In the genomic region with DNA sequence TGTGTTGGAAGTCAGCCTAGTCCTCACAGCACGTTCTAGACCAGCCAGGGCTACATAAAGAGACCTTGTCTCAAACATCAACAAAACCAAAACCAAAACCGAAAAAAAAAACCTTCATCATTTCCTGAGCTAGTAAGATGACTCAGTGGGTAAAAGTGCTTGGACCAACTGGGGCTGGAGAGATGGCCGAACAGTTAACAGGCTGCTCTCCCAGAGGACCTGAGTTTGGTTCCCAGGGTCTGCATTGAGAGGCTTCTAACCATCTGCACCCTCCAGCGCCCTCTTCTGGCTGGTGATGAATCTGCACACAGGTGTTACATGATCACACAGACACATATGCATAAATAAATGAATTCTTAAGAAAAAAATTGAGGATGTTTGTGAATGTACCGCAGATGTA, we compare ENCODE assay signal across 10 mouse cellular contexts. TPM values are rescaled to one million over a fixed set of nuclear protein-coding genes. Genes with fewer than 3 reads are reported as not detected.
DNase-seq lines count a peak whose midpoint lies in the region; ATAC-seq and TF ChIP-seq lines count a peak whose summit lies in the region.
"Had no signal": no experiment of that assay in that cellular context is flagged by ENCODE, and none has a peak within 500 bp of the region (broad histone marks: within the 10 kb centered on the region; RNA-seq: fewer than 3 reads in every experiment).

No protein-coding gene starts in this region.

- intact Hi-C loops in left cerebral cortex, postnatal 14 days (cut with DNase I) = no loop called here

- no peak for TF ChIP-seq POLR2A in liver, adult 2 months (IDR thresholded peaks at IDR 0.05; ENCODE audit: extremely low read depth, insufficient read depth, low read length)
- TF ChIP-seq POLR2A in MEL (IDR thresholded peaks at IDR 0.05; ENCODE audit: control insufficient read depth in 1 of 2, insufficient read depth in 1 of 2, low read depth in 1 of 2, low read length in 2 of 2, poor library complexity in 1 of 2) = no peak

- DNase-seq in liver, adult 2 months (ENCODE audit: extremely low read depth, low read depth, low spot score) = no peak
- DNase-seq in MEL (ENCODE audit: low read depth, low spot score) = peak; percentile 84
- DNase-seq in stomach, postnatal 0 days (ENCODE audit: low spot score) = no peak
- no peak for DNase-seq in layer of hippocampus, adult 9-11 months
- no peak for DNase-seq in left cerebral cortex, postnatal 14 days (ENCODE audit: low spot score in 2 of 2)

- H3K27me3 ChIP-seq in liver, adult 2 months (ENCODE audit: control insufficient read depth, insufficient read depth, low read length) = no peaks in the 10 kb centered on the region
- no peaks in the 10 kb centered on the region for H3K27me3 ChIP-seq in liver, embryonic 12.5 days (replicated peaks)
- no peaks in the 10 kb centered on the region for H3K27me3 ChIP-seq in MEL (ENCODE audit: control insufficient read depth in 1 of 2, insufficient read depth in 2 of 2, low read length in 2 of 2)
- no peaks in the 10 kb centered on the region for H3K27me3 ChIP-seq in stomach, postnatal 0 days (ENCODE audit: control insufficient read depth, insufficient read depth, low read length)
- H3K27me3 ChIP-seq: embryonic facial prominence, embryonic 12.5 days; stomach, embryonic 15.5 days had no signal

- TF ChIP-seq RAD21 in MEL (IDR thresholded peaks at IDR 0.05; ENCODE audit: low read depth, low read length) = peak; percentile 49

- H3K4me1 ChIP-seq in liver, adult 2 months (ENCODE audit: control insufficient read depth, insufficient read depth, low read length) = no peaks in the 10 kb centered on the region
- peaks cover 40% of the 10 kb centered on the region for H3K4me1 ChIP-seq in liver, embryonic 12.5 days
- H3K4me1 ChIP-seq in MEL (ENCODE audit: control insufficient read depth in 1 of 2, insufficient read depth in 2 of 2, low read length in 2 of 2) = peaks cover 9 to 13% of the 10 kb centered on the region in 2 experiments
- no peaks in the 10 kb centered on the region for H3K4me1 ChIP-seq in stomach, postnatal 0 days (replicated peaks; ENCODE audit: control insufficient read depth, insufficient read depth)

- H3K9ac ChIP-seq in liver, adult 2 months (ENCODE audit: low read depth, low read length) = no peak overlapping the region
- no peak overlapping the region for H3K9ac ChIP-seq in liver, embryonic 12.5 days
- H3K9ac ChIP-seq in MEL (ENCODE audit: control insufficient read depth, low read depth, low read length, poor library complexity, severe bottlenecking) = no peak overlapping the region
- no peak overlapping the region for H3K9ac ChIP-seq in stomach, postnatal 0 days (ENCODE audit: low read length)
- H3K9ac ChIP-seq: embryonic facial prominence, embryonic 12.5 days; stomach, embryonic 15.5 days had no signal

- no peaks in the 10 kb centered on the region for H3K36me3 ChIP-seq in liver, adult 2 months (ENCODE audit: control insufficient read depth, insufficient read depth, low read length)
- H3K36me3 ChIP-seq in liver, embryonic 12.5 days = peaks cover 68% of the 10 kb centered on the region
- H3K36me3 ChIP-seq in MEL (ENCODE audit: control insufficient read depth in 1 of 2, insufficient read depth in 2 of 2, low read length in 2 of 2) = peaks cover 0 to 16% of the 10 kb centered on the region in 2 experiments; a peak in 2 of 4 replicates
- no peaks in the 10 kb centered on the region for H3K36me3 ChIP-seq in stomach, postnatal 0 days (ENCODE audit: control insufficient read depth, insufficient read depth, low read length)
- H3K36me3 ChIP-seq: embryonic facial prominence, embryonic 12.5 days; midbrain, embryonic 10.5 days; stomach, embryonic 15.5 days had no signal

- 67% methylated on average over 5 of the region's 5 CpGs for WGBS in liver, adult 2 months
- WGBS in liver, embryonic 12.5 days (ENCODE audit: insufficient replicate concordance) = 38% methylated on average over 5 of the region's 5 CpGs
- WGBS in stomach, postnatal 0 days = 55% methylated on average over 5 of the region's 5 CpGs

- no peak overlapping the region for H3K27ac ChIP-seq in liver, adult 2 months (replicated peaks; ENCODE audit: insufficient read depth, low read depth, low read length)
- H3K27ac ChIP-seq in liver, embryonic 12.5 days = no peak overlapping the region
- no peak overlapping the region for H3K27ac ChIP-seq in MEL (ENCODE audit: control insufficient read depth, low read depth, low read length)
- H3K27ac ChIP-seq in stomach, postnatal 0 days (replicated peaks) = no peak overlapping the region
- H3K27ac ChIP-seq: embryonic facial prominence, embryonic 12.5 days; midbrain, embryonic 10.5 days; stomach, embryonic 15.5 days had no signal

- no peak for ATAC-seq in liver, embryonic 12.5 days
- peak; percentile 34 for ATAC-seq in granulocyte monocyte progenitor cell, adult 5-6 weeks (replicated peaks; ENCODE audit: poor library complexity, severe bottlenecking)
- ATAC-seq in stomach, postnatal 0 days (ENCODE audit: low FRiP score, low TSS enrichment) = no peak

- no peaks in the 10 kb centered on the region for H3K9me3 ChIP-seq in liver, embryonic 12.5 days (replicated peaks)
- H3K9me3 ChIP-seq in MEL (replicated peaks; ENCODE audit: insufficient read depth, low read length) = no peaks in the 10 kb centered on the region
- no peaks in the 10 kb centered on the region for H3K9me3 ChIP-seq in stomach, postnatal 0 days (ENCODE audit: control insufficient read depth, low read length)
- H3K9me3 ChIP-seq: embryonic facial prominence, embryonic 12.5 days; midbrain, embryonic 10.5 days; stomach, embryonic 15.5 days had no signal

- H3K79me2 ChIP-seq in liver, adult 2 months (ENCODE audit: control insufficient read depth, insufficient read depth, low read length) = no peaks in the 10 kb centered on the region
- H3K79me2 ChIP-seq in MEL (ENCODE audit: control insufficient read depth, insufficient read depth, low read length, poor library complexity) = peaks cover 9% of the 10 kb centered on the region

- TF ChIP-seq CTCF in liver, adult 2 months (IDR thresholded peaks at IDR 0.05; ENCODE audit: low read depth, low read length) = peak; percentile 44
- TF ChIP-seq CTCF in MEL (IDR thresholded peaks at IDR 0.05 in 2 of 3, conservative IDR thresholded peaks at IDR 0.05 in 1 of 3; ENCODE audit: control insufficient read depth in 1 of 3, insufficient read depth in 1 of 3, low read depth in 2 of 3, low read length in 3 of 3, poor library complexity in 1 of 3, severe bottlenecking in 1 of 3) = peak; percentile 80 to 81 (median 80)
- peak; percentile 55 for TF ChIP-seq CTCF in stomach, postnatal 0 days (IDR thresholded peaks at IDR 0.05; ENCODE audit: low read depth)

- no peak for TF ChIP-seq EP300 in MEL (IDR thresholded peaks at IDR 0.05; ENCODE audit: low read depth in 1 of 2, low read length in 2 of 2)
- TF ChIP-seq EP300 in stomach, postnatal 0 days (optimal IDR thresholded peaks at IDR 0.05) = no peak

- H3K4me3 ChIP-seq in liver, adult 2 months (ENCODE audit: insufficient read depth, low read depth, low read length) = no peak overlapping the region
- H3K4me3 ChIP-seq in liver, embryonic 12.5 days = no peak overlapping the region
- H3K4me3 ChIP-seq in MEL (ENCODE audit: control insufficient read depth in 1 of 2, insufficient read depth in 1 of 2, low read depth in 2 of 2, low read length in 2 of 2) = no peak overlapping the region
- H3K4me3 ChIP-seq in stomach, postnatal 0 days (ENCODE audit: low read depth, low read length) = no peak overlapping the region
- H3K4me3 ChIP-seq: embryonic facial prominence, embryonic 12.5 days; midbrain, embryonic 10.5 days; stomach, embryonic 15.5 days had no signal

- H3K4me2 ChIP-seq in liver, embryonic 12.5 days = no peak overlapping the region
- H3K4me2 ChIP-seq in stomach, postnatal 0 days (replicated peaks; ENCODE audit: low read depth) = no peak overlapping the region
- H3K4me2 ChIP-seq: embryonic facial prominence, embryonic 12.5 days; stomach, embryonic 15.5 days had no signal

RNA-seq across cellular contexts. Expression of a gene that starts 6.3 kb away (rescaled TPM):
- total RNA-seq in liver, adult 2 months (2014; rRNA removed) = 0.37 and 0.87 TPM in 2 replicates
- polyA plus RNA-seq in liver, adult 2 months (2012; rRNA removed) = 0.54 and 1.4 TPM in 2 replicates
- 48.9 and 50.1 TPM in 2 replicates for polyA plus RNA-seq in liver, embryonic 12.5 days (2016; fragmentation: Nextera tagmentation; extraction: Ambion mirVana)
- 146 and 176 TPM in 2 replicates for total RNA-seq in MEL (2012; rRNA removed)
- 100 to 1,000 TPM in 1 of 2 experiments, not detected in 1; 115 TPM for polyA plus RNA-seq in MEL (2012; ENCODE audit: insufficient read depth in 1 of 2, insufficient read length in 2 of 2, low read depth in 1 of 2, low replicate concordance in 2 of 2, missing spikeins in 1 of 2)
- total RNA-seq in granulocyte monocyte progenitor cell, adult 5-6 weeks (2014; fragmentation: Nextera tagmentation) = 19.1 and 26.7 TPM in 2 replicates
- total RNA-seq in granulocyte monocyte progenitor cell, adult 5-6 weeks (2017) = 18.2 and 21.1 TPM in 2 replicates
- polyA plus RNA-seq in stomach, postnatal 0 days (2015; fragmentation: Nextera tagmentation; extraction: Ambion mirVana) = 2.3 and 2.8 TPM in 2 replicates
- total RNA-seq in left cerebral cortex, postnatal 14 days (2021) = under 1 TPM; 0.46 to 0.55 TPM

RNA-seq across cellular contexts. Expression of a gene that starts 15.3 kb away (rescaled TPM):
- 14.8 and 24.8 TPM in 2 replicates for total RNA-seq in liver, adult 2 months (2014; rRNA removed)
- 166 and 179 TPM in 2 replicates for polyA plus RNA-seq in liver, adult 2 months (2012; rRNA removed)
- polyA plus RNA-seq in liver, embryonic 12.5 days (2016; fragmentation: Nextera tagmentation; extraction: Ambion mirVana) = 76.4 and 77.8 TPM in 2 replicates
- 16.5 and 19.4 TPM in 2 replicates for total RNA-seq in MEL (2012; rRNA removed)
- 10 to 100 TPM in 1 of 2 experiments, not detected in 1; 75.8 TPM for polyA plus RNA-seq in MEL (2012; ENCODE audit: insufficient read depth in 1 of 2, insufficient read length in 2 of 2, low read depth in 1 of 2, low replicate concordance in 2 of 2, missing spikeins in 1 of 2)
- 83.3 and 96.6 TPM in 2 replicates for total RNA-seq in granulocyte monocyte progenitor cell, adult 5-6 weeks (2014; fragmentation: Nextera tagmentation)
- 13.6 and 17.3 TPM in 2 replicates for total RNA-seq in granulocyte monocyte progenitor cell, adult 5-6 weeks (2017)
- 71.0 and 89.6 TPM in 2 replicates for polyA plus RNA-seq in stomach, postnatal 0 days (2015; fragmentation: Nextera tagmentation; extraction: Ambion mirVana)
- total RNA-seq in left cerebral cortex, postnatal 14 days (2021) = 100 to 1,000 TPM; 278 to 292 TPM

RNA-seq across cellular contexts. Expression of a gene that starts 41.4 kb away (rescaled TPM):
- 4.3 and 5.2 TPM in 2 replicates for total RNA-seq in liver, adult 2 months (2014; rRNA removed)
- 8.9 and 13.8 TPM in 2 replicates for polyA plus RNA-seq in liver, adult 2 months (2012; rRNA removed)
- polyA plus RNA-seq in liver, embryonic 12.5 days (2016; fragmentation: Nextera tagmentation; extraction: Ambion mirVana) = 18.7 and 20.2 TPM in 2 replicates
- 21.7 and 24.0 TPM in 2 replicates for total RNA-seq in MEL (2012; rRNA removed)
- polyA plus RNA-seq in MEL (2012; ENCODE audit: insufficient read depth in 1 of 2, insufficient read length in 2 of 2, low read depth in 1 of 2, low replicate concordance in 2 of 2, missing spikeins in 1 of 2) = 10 to 100 TPM in 1 of 2 experiments, not detected in 1; 42.3 TPM
- 25.4 and 40.0 TPM in 2 replicates for total RNA-seq in granulocyte monocyte progenitor cell, adult 5-6 weeks (2014; fragmentation: Nextera tagmentation)
- 15.2 and 19.9 TPM in 2 replicates for total RNA-seq in granulocyte monocyte progenitor cell, adult 5-6 weeks (2017)
- polyA plus RNA-seq in stomach, postnatal 0 days (2015; fragmentation: Nextera tagmentation; extraction: Ambion mirVana) = 8.3 and 9.1 TPM in 2 replicates
- total RNA-seq in left cerebral cortex, postnatal 14 days (2021) = 10 to 100 TPM; 23.8 to 25.5 TPM

RNA-seq across cellular contexts. Expression of a gene that starts 43.7 kb away (rescaled TPM):
- total RNA-seq in liver, adult 2 months (2014; rRNA removed) = 116 and 163 TPM in 2 replicates
- polyA plus RNA-seq in liver, adult 2 months (2012; rRNA removed) = 56.2 and 59.9 TPM in 2 replicates
- 816 and 835 TPM in 2 replicates for polyA plus RNA-seq in liver, embryonic 12.5 days (2016; fragmentation: Nextera tagmentation; extraction: Ambion mirVana)
- 451 and 498 TPM in 2 replicates for total RNA-seq in MEL (2012; rRNA removed)
- 100 to 1,000 TPM in 1 of 2 experiments, 10 to 100 TPM in 1; 96.6 to 767 TPM for polyA plus RNA-seq in MEL (2012; ENCODE audit: insufficient read depth in 1 of 2, insufficient read length in 2 of 2, low read depth in 1 of 2, low replicate concordance in 2 of 2, missing spikeins in 1 of 2)
- 447 and 460 TPM in 2 replicates for total RNA-seq in granulocyte monocyte progenitor cell, adult 5-6 weeks (2014; fragmentation: Nextera tagmentation)
- 931 and 1,017 TPM in 2 replicates for total RNA-seq in granulocyte monocyte progenitor cell, adult 5-6 weeks (2017)
- polyA plus RNA-seq in stomach, postnatal 0 days (2015; fragmentation: Nextera tagmentation; extraction: Ambion mirVana) = 1,343 and 1,357 TPM in 2 replicates
- total RNA-seq in left cerebral cortex, postnatal 14 days (2021) = 100 to 1,000 TPM; 254 to 295 TPM

RNA-seq across cellular contexts. Expression of a gene that starts 55.5 kb away (rescaled TPM):
- 2.9 and 6.6 TPM in 2 replicates for total RNA-seq in liver, adult 2 months (2014; rRNA removed)
- 4.2 and 4.6 TPM in 2 replicates for polyA plus RNA-seq in liver, adult 2 months (2012; rRNA removed)
- polyA plus RNA-seq in liver, embryonic 12.5 days (2016; fragmentation: Nextera tagmentation; extraction: Ambion mirVana) = 6.2 TPM in 2 replicates
- 3.6 and 6.7 TPM in 2 replicates for total RNA-seq in MEL (2012; rRNA removed)
- 1 to 10 TPM in 1 of 2 experiments, not detected in 1; 5.6 TPM for polyA plus RNA-seq in MEL (2012; ENCODE audit: insufficient read depth in 1 of 2, insufficient read length in 2 of 2, low read depth in 1 of 2, low replicate concordance in 2 of 2, missing spikeins in 1 of 2)
- total RNA-seq in granulocyte monocyte progenitor cell, adult 5-6 weeks (2014; fragmentation: Nextera tagmentation) = 1.9 TPM in 1 of 2 replicates, not detected in the other
- 3.1 TPM in 1 of 2 replicates, not detected in the other for total RNA-seq in granulocyte monocyte progenitor cell, adult 5-6 weeks (2017)
- 33.8 and 34.6 TPM in 2 replicates for polyA plus RNA-seq in stomach, postnatal 0 days (2015; fragmentation: Nextera tagmentation; extraction: Ambion mirVana)
- total RNA-seq in left cerebral cortex, postnatal 14 days (2021) = 1 to 10 TPM; 8.7 to 9.0 TPM

Comparison
In these comparisons a context has a peak if more than half of its experiments do, and no peak if none do; other contexts are left out.
1. RNA of a gene that starts 6.3 kb away (total RNA-seq): 146 to 176 TPM in MEL and 18.2 to 26.7 TPM in granulocyte monocyte progenitor cell, adult 5-6 weeks; 0.46 to 0.55 TPM in left cerebral cortex, postnatal 14 days and 0.37 to 0.87 TPM in liver, adult 2 months; every median in the first group is over 10 times any median in the second.
2. Peak in every context shown above with its lines, with median percentiles within 50 percentile points of each other: CTCF ChIP-seq.